Mouse (Mus musculus) naive thymus-derived CD4-positive, alpha-beta T cell, adult 2 months (primary cell): Measurements from ENCODE around the gene Tnfrsf12a.

ENCODE experiments used
- DNase-seq: peaks from one replicate; pipeline ENCODE4 v3.0.0-alpha.2; 2011; ENCODE audit warnings: low read depth

The Tnfrsf12a gene

DNA sequence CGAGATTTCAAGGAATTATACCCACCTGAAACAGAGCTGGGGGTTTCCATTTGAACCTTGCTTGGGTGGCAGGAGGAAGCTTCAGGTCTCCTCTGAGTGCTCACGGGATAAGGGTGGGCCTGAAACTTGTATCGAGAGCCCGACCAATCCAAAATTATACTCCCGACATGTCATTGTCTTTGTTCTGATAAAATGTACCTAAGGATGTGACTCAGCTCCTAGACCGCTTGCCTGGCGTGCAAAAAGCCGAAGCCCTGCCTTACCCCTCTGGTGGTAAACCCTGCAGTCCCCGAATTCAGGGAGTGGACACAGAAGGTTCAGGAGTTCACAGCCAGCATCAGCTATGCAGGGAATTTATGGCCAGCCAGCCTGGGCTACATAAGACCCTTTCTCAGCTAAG is 3.1 kb upstream of the Tnfrsf12a start:
- no peak for DNase-seq

GRCm38 (mm10) chr17:23679127-23679835 is 2.0 kb upstream of the Tnfrsf12a start, which contains the start of gene Cldn6:
Cldn6 (plus strand) TSS chr17:23679249.
- DNase-seq, result no peak

DNA sequence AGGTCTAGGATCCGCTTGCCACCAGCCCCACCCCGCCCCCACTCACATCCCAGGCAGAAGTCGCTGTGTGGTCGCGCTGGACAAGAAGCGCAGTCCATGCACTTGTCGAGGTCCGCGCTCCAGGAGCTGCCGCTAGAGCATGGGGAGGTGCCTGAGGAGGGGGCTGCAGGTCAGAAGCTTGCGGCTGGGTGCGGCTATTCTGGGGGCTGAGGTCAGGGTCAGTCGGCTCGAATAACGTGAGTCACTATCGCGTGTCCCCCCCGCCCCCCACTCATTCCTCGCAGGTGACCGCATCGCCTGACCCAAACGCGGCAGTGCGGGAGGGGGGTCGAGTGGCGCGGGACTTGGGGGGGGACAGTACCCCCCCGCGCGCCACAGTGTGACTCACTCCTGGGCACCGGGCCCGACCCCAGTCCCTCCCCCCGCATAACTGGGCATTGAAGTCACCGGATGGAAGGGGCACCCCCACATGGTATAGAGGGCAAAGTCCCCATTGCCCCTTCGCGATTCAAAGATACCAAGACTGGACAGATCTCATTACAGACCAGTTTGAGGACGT is 716 bp downstream of the Tnfrsf12a start:
- peak; percentile 58 for DNase-seq

DNA sequence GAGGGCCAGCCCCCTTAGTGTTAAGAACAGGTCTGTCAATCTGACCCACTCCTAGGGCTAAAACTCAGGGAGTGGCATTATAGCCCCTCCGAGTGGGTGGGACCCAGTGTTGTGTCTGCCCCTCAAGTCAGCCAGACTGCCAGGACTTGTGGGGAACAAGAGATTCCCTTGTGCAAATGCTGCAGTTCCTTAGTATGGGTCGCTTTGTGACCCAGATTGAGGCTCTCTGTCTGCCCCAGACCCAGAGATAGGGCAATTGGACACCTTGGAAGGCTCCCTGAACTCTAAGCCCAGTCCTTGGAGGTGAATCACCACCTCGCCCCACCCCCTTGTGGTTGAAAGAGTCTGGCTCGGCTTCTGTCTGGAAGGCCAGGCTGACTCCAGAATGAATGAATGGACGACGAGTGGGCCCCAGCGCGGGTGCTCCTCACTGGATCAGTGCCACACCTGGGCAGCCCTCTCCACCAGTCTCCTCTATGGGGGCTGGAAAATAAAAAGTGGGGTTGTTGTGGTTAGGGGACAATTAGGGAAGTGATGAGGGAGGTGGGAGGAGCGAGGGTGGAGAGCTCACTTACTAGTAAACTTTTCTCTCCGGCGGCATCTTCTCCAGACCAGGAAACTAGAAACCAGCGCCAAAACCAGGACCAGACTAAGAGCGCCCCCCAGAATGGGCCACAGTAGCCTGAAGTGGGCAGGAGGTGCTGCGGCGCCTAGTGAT is 1.5 kb downstream of the Tnfrsf12a start:
- peak; percentile 48 for DNase-seq

DNA sequence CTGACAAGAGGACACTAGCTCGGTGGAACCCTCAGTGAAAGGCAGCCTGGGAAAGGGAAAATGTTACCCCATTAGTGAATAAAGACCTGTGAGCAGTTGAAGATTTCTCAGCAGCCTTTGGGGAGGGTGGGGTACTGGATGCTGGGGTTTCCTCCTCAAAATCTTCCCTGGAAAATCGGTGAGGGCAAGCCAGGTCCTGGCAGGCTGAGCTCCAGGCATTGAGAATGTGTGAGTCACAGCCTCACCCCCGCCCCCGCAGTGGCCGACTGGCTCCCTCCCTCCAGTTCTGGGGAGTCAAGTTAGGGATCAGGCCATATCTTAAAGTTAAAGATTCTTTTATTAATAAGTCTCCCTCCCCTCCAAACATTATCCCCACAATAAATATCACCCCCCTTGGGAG is 2.1 kb downstream of the Tnfrsf12a start:
- no peak for DNase-seq

- no peak for DNase-seq
Observed at GRCm38 (mm10) chr17:23674271-23674952, 2.9 kb downstream of the Tnfrsf12a start.

DNA sequence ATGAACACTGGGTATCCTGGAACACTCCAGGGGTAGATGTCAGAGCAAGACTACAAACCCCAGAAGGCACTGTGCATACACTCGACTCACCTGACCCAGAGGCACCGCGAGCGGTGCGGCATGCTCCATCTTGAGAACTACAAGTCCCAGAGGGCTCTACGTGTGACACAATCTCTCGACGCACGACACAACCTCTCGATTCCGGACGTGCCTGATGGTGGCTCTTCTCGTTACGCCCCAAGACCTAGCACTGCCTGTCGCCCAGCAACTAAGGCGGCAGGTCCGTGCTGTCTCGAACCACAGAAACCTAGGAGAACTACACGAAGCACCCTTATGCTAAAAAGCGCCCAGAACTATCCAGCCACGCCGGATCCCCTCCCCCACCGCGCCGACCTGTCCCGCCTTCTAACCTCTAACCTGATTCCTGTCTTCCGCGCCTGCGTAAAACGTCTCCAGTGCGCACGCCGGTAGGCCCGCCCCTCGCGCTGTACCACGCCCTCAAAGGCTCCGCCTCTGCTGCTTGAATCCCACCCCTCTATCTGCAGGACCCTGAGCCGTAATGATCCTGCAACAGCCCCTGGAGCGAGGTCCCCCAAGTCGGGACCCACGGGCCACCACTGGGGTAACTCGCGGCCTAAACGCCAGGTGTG is 3.7 kb downstream of the Tnfrsf12a start, which contains the start of the genes Hcfc1r1 and Thoc6:
Hcfc1r1 (plus strand) TSS at position 173 of the 650 bp plus-strand sequence.
Thoc6 (minus strand) TSS at position 459 of the 650 bp plus-strand sequence.
- DNase-seq, result peak; percentile 97

- no peak for DNase-seq
Observed at GRCm38 (mm10) chr17:23672761-23673160, 4.5 kb downstream of the Tnfrsf12a start.

DNA sequence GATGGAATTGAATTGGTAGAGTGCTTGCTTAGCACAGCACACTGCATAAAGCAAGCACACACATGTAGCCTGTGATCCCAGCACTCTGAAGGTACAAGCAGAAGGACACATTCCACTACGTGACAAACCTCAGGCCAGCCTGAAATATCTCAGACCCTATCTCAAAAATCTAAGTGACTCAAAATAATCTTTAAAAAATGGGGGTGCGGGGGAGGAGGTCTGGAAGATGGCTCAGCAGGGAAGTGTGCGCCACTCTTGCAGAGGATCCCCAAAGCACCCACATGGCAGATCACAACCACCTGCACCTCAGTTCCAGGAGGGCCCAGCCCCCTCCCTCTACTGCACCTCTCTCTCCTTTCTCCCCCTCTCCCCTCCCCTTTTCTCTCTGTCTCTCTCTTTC is 5.7 kb downstream of the Tnfrsf12a start:
- DNase-seq, result no peak

DNA sequence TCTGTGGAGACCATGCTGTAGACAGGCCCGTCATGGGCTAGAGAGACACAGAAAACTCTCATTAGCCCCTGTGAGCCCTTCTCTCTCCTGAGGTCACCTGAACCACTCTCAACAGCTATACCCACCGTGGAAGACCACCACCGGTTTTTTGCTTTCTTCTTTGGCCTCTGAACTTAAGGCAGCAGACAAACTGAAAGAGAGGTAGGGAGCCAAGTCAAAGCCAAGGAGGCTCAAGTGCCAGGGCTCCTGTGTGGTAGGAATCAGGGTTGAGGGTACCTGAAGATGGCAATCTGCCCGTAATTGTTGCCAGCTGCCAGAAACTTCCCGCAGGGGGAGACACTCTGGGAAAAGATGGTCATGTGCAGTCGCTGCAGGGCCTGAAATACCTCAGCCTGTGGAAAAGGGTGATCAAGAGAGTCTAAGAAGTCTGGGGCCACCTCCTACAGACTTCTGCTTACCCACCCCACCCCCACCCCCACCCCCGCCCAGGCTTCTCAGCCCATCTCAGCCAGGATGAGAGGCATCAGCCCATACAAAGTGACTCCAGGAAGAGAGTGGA is 6.7 kb downstream of the Tnfrsf12a start:
- DNase-seq, result no peak

GRCm38 (mm10) chr17:23665511-23665910 is 11.8 kb downstream of the Tnfrsf12a start:
- no peak for DNase-seq

- peak; percentile 73 for DNase-seq
Observed at GRCm38 (mm10) chr17:23664556-23665021, 12.7 kb downstream of the Tnfrsf12a start.

DNA sequence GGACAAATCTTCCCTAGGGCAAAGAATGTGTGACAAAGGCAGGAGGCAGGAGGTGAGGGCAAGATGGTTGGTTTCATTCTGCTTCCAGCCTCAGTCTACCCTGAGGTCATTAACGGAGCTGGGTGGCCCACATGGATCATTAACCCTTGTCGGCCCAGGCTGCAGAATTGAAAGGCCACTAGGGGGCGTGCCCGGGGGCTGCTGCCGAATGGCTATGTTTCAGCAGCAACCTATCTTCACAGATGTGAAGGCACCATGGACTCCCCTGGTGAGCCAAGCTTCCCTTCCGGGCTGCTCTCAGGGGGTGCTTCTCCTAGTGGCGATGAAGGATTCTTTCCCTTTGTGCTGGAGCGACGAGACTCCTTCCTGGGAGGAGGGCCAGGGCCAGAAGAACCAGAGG is 15.7 kb downstream of the Tnfrsf12a start:
- DNase-seq, result peak; percentile 55

DNA sequence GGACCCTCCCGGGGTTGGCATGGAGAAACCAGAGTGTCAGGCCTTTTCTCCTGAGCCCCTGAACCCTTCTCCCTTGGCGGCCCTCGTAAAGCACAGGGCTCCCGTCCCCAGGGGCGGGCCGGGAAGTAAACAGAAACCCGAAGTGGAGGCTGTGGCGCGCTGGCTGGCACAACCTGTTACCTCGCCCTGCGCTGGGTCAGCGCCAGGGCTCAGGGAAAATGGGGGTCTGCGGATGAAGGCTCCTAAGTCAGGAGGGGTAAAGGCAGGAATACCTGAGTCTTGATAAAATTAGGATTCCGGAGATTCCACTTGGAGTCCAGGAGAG is 16.4 kb downstream of the Tnfrsf12a start:
- DNase-seq, result no peak

DNA sequence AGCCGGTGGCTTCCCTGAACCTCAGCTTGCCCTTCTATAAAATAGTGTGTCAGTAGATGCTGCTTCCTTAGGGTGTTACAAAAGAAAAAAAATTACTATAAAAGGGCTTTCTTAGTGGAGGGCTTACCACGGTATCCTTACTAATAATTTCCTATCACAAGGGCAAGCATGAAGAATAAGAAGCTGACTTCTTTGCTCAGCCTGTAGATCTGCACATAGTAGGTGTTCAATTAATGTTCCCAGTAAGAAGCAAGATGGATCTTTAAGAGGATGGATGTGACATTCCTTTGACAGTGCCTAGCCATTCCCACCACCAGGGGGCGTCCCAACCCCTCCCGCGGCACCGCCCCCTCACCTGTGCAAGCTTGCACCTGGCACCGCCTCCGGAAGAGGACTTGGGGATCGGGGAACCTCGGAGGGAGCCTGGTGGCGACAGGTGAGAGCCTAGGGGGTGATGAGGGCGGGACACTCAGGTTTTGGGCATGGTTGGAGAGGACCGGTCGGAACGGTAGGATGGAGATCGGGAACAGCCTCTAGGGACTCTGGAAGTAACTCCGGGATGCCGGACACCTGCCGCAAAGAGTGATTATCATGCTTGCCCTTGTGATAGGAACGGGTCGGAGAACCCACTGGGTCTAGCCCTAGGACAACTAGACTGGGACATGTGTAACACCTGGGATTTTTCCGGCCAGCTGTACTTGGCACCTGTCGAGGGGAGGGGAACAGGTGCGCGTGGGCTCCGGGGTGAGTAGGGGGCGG is 17.0 kb downstream of the Tnfrsf12a start, which contains the start of gene Bicdl2:
Bicdl2 (plus strand) TSS at position 390 of the 759 bp plus-strand sequence.
- DNase-seq, result peak; percentile 72

DNA sequence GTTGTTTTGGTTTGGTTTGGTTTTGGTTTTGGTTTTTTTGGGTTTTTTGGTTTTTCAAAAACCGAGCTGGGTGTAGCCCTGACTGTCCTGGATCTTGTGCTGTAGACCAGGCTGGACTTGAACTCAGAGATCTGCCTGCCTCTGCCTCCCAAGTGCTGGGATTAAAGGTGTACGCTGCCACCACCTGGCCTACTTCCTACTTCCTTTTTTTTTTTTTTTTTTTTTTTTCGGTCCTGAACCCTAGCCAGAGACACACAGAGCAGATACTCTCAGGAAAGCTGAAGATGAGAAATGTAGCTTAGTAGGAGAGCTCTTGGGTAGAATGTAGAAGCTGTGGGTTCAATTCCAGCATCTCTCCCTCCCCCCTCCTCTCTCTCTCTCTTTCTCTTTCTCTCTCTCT is 18.8 kb downstream of the Tnfrsf12a start:
- no peak for DNase-seq

GRCm38 (mm10) chr17:23654410-23654809 is 22.9 kb downstream of the Tnfrsf12a start:
- DNase-seq, result no peak

- no peak for DNase-seq
Observed at GRCm38 (mm10) chr17:23654001-23654400, 23.3 kb downstream of the Tnfrsf12a start.

GRCm38 (mm10) chr17:23653324-23653723 is 23.9 kb downstream of the Tnfrsf12a start:
- no peak for DNase-seq

DNA sequence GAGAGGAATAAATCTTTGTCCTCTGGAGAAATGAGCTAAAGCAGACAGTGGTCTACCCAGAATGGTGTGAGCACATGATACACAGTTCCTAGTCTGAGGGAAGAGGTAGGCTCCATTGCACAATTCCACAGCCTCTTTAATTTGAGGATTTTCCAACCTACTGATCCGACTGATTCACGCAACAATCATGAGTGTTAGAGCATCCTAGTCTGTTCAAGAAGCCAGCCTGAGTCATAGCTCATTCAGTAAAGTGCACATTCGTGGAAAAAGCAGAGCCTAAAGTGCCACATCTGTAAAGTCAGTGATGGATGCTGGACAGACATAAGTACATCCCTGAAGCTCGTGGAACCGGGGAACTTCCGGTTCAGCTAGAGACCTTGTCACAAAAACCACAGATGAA is 25.9 kb downstream of the Tnfrsf12a start:
- no peak for DNase-seq

DNA sequence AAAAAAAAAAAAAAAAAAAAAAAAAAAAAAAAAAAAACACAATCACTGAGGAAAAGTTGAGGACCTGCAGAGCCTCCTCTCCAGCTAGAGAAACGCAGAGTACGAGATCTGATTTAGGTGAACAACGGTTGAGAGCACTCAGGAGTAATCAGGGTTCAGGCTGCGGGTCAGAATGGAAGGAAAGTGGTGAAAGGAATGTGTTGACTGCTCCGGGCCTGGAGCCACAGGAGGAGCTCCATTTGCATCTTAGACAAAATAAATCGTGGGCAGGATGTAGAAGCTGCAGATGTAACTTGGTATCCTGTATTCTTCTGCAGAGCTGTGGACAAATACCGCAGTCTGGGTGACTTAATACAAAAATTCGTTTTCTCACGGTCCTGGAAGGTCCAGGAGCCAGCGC is 31.4 kb downstream of the Tnfrsf12a start:
- DNase-seq, result no peak
